Mouse (Mus musculus): ENCODE results near the gene Axin2.

- TF ChIP-seq CTCF (IDR thresholded peaks at IDR 0.05; ENCODE audit: extremely low read depth, insufficient read depth, insufficient read length, insufficient replicate concordance) (no peak), POLR2A (IDR thresholded peaks at IDR 0.05; ENCODE audit: low read depth, low read length) (no peak)
Measured at GRCm38 (mm10) chr11:108910903-108911302, 9.2 kb upstream of the Axin2 start.

Data from spleen, adult 2 months (tissue).